Mouse (Mus musculus): ENCODE data around the gene Btg1. TPM values are rescaled to one million over a fixed set of nuclear protein-coding genes. Genes with fewer than 3 reads are reported as not detected.

Btg1 gene
- total RNA-seq, 2 experiments from 2014 or later = 38.1 to 44.5 TPM

DNA sequence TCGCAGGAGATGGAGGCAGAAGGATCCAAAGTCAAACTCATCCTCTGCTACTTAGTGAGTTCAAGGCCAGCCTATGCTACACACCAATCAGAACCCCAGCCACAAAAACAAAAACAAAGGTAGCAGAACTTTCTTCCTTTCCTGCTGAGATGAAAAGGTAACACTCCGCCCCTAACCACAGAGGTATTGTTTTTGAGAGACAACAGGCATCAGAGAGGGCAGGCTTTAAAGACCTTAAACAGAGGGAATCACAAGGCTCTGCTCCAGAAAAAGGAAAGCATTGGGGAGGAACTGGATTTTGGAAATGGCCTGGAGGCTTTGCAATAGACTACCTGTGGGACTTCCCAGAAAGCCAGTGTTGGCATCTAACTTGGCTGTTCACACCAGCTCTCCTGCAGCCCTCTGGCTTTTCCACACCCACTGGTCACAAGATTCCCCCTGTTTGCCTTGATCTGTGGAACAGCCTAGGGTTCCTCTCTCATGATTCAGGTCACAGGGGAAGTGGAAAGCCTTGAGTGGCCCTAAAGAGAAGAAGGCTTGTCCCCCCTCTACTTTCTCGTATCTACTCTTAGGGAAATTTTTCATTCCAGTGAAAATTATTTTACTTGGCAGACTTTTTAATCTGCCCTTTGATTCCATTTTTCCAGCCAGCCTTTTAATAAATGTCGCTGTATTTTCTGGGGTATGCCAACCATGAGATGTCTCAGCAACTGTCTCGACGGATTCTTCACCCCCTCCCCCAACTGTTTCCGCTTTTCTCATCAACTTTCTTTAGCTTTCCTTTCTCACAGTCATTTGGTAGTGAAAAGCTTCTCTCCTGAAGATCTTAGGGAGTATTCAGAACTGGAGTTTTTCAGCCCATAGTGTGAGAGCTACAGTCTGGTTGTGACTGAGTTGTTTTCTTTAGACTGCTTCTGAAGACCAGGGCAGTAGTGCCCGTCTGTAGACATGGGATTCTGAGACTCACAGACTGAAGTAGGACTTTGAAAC, 7.2 kb upstream of the Btg1 start:
- DNase-seq (ENCODE audit: low spot score in 2 of 2) = no peak

DNA sequence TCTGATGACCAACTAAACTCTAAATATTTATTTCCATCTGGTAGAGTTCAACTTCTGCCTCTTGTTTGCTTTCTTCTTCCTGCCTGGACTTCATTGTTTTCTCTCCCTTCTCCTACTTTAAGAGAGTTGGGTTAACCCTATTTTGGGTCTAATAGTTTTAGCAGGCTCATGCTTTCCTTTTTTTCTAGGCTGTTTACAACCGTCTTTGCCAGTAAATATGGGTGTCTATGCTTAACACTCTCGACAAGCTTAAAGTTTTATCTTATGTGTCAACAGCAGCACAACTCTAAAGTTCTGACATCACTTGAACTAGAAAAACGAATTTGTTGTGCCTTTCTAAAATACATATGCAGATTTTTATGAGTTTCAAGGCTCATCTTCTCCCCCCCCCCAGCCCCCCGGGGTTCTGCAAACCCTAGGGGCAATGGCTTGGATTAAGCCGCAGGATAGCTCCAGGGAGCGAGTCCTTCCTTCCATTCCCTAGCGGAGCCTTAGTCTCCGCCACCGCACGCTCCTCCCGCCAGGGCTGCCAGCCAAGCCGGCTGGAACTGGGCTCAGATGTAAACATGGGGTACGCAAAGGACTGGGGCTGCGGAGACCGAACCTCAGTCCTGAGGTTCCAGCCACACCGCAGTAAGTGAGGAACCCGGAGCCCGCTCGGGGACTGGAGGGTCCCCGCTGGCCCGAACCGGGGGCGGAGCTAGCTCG, 651 bp upstream of the Btg1 start:
- no peak for DNase-seq (ENCODE audit: low spot score in 2 of 2)

DNA sequence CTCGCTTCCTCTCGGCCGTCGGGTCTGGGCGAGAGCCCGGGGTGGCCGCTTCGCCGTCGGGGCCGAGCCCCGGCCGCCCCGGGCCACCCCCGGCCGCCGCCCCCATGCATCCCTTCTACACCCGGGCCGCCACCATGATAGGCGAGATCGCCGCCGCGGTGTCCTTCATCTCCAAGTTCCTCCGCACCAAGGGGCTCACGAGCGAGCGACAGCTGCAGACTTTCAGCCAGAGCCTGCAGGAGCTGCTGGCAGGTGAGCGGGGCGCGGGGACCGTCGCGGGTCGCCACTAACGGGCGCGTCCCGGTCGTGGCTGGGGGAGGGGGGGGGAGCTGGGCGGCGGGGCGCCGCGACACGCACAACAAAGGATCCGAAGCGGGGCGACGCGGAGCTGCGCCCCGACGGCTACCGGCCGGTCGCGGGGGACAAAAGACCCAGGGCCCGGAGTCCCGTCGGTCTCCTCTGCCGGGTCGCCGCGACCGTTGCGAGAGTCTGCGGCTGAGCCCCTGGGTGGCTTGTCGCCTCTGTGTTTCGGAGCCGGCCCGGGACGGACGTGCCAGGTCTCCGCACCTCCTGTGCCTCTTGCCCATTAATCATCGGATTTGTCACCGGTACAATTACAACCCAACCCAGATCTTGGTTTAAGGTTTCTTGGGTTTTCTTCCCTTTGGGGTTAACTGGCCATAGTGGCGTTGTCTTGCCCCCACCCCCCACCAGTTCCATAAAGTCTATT, 580 bp downstream of the Btg1 start:
- peak; percentile 30 to 45 for DNase-seq (ENCODE audit: low spot score in 2 of 2)

DNA sequence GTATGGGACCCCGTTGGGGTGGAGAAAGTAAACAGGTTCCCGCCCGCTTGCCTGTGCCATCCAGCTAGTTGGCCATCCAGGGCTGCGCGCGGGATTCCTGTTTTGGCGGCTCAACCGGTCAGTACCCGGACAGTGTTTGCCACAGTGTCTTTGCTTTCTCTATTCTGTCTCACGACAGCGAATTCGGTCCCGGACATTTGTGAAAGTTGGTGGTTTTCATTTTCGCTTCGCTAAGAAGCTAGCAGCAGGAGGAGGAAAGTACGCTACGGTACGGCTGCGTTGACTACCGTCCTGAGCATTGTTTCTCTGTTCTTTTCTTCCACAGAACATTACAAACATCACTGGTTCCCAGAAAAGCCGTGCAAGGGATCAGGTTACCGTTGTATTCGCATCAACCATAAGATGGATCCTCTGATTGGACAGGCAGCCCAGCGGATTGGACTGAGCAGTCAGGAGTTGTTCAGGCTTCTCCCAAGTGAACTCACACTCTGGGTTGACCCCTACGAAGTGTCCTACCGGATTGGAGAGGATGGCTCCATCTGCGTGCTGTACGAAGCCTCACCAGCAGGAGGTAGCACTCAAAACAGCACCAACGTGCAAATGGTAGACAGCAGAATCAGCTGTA, 1.3 kb downstream of the Btg1 start:
- DNase-seq (ENCODE audit: low spot score in 2 of 2) = peak; percentile 62 to 77

DNA sequence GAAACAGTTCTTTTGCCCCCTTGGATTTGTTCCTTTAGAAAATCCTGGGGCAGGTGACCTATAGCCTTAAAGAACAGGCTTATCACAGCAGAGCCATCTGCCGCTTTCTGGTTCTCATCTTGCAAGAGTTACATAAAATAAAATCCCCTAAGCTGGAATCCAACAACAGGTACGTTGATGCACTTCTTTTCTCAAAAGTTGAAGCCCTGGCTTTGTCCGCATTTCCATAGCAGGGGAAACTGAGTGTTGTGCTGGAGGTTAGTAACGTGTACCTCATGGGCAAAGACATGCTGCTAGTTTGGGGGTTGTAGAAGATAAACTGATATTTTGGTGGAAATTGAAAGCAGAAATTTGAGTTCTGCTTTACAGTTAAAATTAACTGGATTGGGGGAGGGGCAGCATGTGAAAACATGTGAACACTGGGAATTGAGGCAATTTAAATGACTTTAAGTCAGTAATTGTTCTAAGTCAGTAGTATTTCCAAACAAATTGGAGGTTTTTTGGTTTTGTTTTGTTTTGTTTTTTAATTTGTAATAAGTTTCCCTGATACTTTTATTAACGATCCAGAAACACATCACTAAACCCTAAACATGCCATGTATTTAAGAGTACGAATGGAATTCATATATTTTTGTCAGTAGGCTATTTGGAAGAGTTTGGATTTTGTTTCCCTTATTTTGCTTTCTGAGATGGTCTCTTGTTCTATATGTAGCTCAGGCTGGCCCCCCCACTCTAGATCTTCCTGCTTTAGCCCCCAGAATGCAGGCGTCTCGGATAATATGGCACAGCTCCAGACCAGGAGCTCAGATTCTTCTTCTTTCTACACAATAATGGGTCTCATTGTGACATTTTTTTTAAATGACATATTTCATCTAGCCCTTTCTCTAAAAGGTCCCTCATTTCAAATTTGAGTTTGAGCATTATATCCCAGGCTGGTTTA, 3.4 kb downstream of the Btg1 start:
- no peak for DNase-seq (ENCODE audit: low spot score in 2 of 2)

DNA sequence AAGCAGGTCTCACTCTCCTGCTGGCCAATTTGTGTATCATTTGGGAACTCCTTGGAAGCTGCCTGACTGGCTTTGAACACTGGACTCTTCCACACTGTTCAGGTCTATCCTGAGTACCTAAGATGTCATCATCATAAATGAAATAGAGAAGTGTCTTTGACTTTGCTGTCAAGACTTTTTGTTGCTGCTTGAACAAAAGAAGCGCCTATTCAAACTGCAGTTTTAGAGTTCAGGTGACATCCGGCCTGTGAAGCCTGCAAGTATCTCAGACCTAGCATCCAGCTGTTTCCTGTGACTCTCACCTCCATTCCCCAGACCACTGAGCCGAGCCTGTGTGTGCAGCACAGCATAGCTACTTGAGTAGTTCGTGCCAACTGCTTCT, 4.1 kb downstream of the Btg1 start:
- DNase-seq (ENCODE audit: low spot score in 2 of 2) = no peak

DNA sequence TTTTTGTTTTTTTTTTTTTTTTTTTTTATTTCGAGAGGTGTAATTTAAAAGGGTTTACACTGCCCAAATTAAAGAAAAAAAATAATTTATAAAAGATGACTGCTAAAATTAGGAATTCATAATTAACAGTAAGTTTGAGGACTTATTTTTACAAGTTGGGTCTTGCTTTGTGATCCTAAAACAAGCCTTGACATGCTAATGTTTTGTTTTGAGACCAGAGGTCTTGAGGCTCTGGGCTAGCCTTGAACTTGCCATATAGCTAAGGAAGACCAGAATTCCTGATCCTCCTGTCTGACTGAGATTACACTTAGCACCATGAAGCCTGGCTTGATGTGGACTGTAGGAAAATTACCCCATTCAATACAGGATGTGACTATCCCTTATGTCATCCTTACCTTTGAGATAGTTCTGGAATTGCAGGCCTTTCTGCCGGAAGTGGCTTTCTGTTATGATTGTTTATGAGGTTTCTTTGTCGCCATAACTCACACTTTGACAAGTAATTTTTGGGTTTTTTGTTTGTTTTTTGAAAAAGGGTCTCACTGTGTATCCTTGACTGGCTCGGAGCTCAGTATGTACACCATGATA, 4.6 kb downstream of the Btg1 start:
- DNase-seq (ENCODE audit: low spot score in 2 of 2) = no peak

DNA sequence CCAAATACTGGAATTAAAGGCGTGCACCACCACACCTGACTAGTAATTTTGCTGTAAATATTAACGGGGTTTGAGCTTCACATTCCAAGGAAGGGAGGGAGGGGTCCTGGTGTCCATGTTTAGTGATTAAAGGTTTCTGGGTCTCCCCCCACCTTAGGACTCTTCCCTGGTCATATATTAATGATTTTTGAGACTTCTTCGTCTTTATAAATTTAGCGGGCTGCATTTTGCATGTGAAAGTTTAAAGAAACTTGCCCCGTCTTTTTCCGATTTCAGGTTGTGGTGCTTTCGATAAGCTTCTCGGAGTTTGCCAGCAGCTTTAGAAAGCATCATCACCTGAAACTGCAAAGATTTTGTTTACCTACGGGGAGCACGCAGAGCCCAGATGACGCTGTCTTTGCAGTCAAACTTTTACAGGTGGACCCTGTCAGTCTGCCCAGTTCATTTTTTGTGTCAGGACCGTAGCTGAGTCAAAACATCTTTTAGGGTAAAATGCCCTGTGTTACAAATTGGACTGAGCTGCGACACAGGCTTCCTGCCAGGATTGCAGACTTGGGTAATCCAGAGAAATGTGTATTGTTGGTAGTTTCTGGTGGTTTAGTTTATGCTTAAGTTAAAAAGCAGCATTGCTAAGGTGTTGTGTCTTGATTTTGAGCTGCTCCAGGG, 5.3 kb downstream of the Btg1 start:
- no peak for DNase-seq (ENCODE audit: low spot score in 2 of 2)

DNA sequence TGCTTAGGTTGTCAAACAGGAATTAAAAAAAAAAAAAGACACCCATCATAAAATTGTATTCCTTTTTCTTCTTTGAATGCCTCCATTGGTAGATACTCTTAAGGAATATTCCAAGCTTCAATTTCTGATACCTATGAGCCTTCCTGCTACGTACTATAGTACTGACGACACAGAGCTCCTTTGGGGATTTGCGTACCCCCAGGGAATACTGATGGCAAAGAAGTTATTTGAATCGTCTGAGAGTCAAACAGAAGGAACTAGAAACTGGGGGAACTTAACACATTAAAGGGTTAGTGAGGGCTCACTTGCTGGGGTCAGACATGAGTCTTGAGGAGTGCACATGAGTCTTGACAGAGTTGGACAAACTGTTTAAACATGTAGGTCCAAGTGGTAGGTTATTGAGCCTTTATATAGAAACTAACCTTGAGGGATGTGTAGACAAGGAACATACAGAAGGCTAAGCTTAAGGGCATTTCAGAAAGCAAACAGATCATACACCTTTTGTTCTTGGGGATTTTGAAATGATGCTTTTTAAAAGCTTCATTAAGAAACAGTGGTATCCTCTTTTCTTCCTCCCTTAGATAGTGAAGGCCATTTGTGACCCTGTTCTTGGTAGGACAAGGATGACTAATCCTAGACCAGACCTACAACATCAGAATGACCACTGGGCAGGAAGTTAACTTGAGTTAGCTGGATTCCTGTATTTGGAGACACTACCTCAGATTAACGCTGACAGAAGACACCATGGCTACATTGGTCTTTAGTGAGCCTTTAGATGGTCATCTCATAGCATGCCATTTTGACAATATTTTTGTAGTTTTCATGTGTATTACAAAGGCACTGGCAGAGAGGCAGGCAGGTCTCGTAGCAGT, 6.2 kb downstream of the Btg1 start:
- no peak for DNase-seq (ENCODE audit: low spot score in 2 of 2)

DNA sequence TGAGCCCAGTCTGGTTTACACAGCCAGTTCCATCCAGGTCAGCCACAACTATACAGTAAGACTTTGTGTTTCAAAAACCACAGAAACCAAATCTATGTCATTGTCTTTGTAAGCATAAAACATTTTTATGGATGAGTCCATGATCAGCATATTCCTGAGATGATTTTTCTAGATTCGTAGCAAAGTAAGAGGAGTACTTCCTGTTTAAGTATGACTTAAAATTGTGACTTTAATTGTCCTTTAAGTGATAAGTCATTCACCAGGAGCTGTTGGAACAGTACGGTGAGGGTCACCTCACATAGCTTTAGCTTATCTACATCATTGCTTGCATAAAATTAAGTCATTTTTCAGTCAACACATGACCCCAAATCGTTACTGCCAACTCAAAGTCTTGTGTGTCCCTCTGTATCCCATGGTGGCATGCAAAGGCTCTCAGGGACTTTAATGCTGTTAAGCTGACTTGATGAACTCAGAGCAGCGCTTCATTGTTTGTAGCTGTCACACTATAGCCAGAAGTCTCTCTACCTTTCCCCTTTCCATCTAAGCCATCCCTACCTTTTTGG, 6.9 kb downstream of the Btg1 start:
- no peak for DNase-seq (ENCODE audit: low spot score in 2 of 2)

DNA sequence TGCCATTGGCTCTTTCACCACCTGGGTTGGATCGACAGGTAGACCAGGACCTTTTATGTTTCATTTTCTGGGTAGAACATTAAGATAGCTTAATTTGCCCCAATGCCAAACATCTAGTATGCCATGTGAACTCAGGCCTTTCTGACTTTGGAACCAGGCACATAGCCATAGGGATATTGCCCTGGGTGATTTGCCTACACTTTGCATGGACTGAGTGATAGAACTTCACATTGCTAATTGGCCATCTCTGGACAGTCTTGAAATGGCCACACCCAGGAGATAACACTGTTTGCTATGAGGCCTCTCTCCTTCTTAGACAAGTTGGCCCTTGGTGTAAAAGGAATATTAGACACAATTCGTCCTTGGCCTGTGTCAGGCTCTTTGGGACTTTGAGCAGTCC, 7.6 kb downstream of the Btg1 start:
- no peak for DNase-seq (ENCODE audit: low spot score in 2 of 2)

DNA sequence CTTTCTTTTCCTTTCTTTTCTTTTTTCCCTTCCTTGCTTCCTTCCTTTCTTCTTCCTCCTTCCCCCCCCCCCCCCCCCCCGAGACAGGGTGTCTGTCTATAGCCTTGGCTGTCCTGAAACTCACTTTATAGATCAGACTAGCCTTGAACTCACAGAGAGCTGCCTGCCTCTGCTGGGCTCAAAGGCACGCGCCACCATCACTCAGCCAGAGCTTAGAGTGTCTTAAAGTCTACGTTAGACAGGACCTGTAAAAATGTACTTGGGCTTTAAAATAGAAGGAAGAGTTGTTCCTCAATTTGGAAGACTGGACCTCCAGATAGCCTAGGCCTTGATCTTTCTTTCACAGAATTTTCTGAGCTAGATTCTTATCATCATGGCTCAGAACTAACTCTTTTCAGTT, 8.3 kb downstream of the Btg1 start:
- no peak for DNase-seq (ENCODE audit: low spot score in 2 of 2)

DNA sequence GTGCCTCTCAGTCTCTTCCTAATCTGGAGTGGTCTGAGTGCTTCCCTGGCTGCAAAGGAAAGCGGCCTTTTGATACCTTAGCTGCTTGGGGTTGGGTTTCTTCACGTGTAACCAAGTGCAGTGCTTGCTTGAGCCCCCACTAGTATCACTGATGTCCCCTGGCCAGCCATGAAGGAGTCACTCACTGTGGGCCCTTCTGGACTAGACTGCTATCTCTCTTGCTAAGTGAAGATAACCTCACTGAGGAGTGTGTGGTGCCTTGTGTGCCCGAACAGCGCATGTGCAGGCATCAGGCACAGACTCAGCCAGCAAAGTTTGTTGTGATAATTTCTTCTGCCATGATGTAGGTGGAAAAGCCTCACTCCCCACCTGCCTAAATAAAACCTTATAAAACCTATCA, 8.9 kb downstream of the Btg1 start:
- no peak for DNase-seq (ENCODE audit: low spot score in 2 of 2)

DNA sequence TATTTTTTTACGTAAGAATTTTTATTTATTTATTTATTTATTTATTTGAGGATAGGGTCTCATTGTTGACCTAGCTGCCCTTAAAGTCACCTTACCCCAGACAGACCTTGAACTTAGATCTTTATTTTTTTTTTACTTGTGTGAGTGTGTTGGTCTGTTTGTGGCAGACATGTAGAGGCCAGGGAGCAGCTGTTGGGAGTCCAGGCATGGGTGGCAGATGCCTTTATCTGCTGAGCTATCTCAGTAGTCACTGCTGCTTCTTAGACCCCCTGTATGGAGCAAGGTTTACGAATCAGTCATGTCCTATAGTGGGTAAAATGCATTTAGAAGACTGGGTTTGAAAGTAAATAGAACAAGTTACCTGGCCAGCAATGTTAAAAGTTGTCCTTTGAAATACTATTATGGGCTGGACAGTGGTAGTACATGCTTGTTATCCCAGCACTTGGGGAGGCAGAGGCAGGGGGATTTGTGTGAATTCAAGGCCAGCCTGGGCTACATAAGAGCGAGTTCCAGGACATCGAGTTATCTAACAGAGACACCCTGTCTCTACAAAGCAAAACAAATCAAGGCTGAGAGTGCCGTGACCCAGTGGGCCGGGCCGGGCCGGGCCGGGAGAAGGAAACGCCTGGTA, 9.4 kb downstream of the Btg1 start:
- no peak for DNase-seq (ENCODE audit: low spot score in 2 of 2)

DNA sequence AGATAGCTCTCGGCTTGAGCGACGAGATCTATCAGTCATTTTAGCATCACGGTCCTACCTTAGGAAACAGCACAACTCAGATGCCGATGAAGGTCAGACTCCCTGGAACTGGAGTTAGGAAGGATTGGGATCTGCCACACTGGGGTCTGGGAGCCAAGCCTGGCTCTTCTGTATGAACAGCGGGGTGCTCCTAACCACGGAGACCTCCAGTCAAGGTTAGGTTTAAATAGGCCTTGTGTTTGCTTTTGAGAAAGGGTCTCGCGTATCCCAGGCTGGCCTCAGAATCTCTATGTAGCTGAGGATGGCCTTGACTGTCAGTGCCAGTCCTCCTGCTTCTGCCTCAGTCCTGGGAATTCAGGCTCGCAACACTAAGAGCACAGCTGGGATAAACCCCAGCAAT, 10.5 kb downstream of the Btg1 start:
- no peak for DNase-seq (ENCODE audit: low spot score in 2 of 2)

DNA sequence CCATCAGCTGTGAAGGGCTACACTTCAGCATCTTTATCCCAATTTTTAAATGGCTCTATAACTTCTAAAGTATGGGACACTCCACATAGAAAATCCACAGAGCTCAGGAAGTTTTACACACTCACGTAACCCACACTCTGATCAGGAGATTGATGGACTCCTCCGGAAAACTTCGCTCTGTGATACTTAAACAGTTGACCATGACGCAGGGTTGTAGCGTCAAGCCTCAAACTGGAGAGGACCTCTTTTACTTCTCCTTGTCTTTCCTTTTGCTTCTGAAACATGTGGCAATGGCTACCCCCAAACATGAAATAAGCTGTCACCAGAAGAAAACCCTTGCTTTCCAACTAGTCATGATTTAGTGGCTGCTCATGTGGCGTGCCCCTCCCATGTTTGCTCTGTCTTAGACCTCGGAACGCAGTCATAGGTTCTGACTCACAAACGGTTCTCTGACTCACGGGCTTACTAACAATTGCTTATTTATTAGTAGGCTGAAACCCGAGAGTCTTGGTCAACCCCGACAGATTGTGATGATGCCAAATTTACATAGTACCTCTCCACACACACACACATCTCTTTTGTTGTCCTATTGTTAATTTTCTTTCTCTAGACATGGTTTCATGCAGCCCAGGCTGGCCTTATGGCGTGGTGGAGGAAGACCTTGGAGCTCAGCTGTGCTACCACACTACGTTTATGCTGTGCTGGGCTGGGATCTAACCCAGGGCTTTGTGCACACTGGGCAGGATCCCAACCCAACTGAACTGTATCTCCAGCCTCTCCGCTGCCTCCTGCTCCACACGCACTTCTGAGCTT, 11.5 kb downstream of the Btg1 start:
- peak in 1 of 2 experiments; percentile 41 for DNase-seq (ENCODE audit: low spot score in 2 of 2)

DNA sequence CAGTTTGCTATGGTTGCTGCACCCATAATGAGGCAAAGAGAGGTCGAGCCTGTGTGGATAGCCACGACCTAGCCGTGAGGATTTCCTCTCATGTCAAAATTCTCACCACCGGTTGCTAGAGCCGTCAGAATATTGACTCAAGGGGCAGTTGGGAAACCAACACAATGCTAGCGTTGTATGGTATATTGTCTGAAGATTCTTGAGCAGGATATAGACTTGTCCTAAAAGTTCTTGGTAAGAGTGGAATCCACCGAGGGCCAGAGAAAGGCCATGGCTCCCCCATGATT, 12.1 kb downstream of the Btg1 start:
- no peak for DNase-seq (ENCODE audit: low spot score in 2 of 2)

Measured in layer of hippocampus, postnatal 10 days (tissue).